In the genomic region with DNA sequence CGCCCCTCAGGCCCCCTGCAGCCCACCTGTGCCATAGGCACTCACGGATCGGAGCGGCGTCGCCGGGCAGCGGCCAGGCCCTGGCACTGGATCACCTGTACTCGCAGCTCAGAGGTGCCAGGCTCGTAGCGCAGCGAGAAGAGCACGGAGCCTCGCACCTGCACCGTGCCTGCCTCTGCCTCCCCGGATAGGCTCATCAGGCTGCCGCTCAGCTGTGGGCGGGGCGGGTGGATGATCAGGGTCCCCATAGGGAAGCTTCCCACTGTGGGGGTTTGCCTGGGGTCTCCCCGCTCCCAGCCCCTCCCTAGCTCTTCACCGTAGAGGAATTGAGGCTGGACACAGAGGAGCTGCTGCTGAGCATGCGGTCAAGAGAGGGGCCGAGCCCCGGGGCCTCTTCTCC, we compare ENCODE assay signal across 11 mouse cellular contexts. TPM values are rescaled to one million over a fixed set of nuclear protein-coding genes. Genes with fewer than 3 reads are reported as not detected.
DNase-seq lines count a peak whose midpoint lies in the region; ATAC-seq and TF ChIP-seq lines count a peak whose summit lies in the region.
"Had no signal": no experiment of that assay in that cellular context is flagged by ENCODE, and none has a peak within 500 bp of the region (broad histone marks: within the 10 kb centered on the region; RNA-seq: fewer than 3 reads in every experiment).

No protein-coding gene starts in this region.

- 0 out of 2 replicates have a peak overlapping the region, but pooled peaks have one; percentile 11 for H3K4me3 ChIP-seq in heart, embryonic 11.5 days (ENCODE audit: low read depth, low read length)
- no peak overlapping the region for H3K4me3 ChIP-seq in lung, postnatal 0 days (ENCODE audit: low read depth, low read length)
- peak overlapping the region; percentile 21 for H3K4me3 ChIP-seq in kidney, embryonic 16.5 days (ENCODE audit: low read length)
- peak overlapping the region; percentile 14; the same call in 1 of the 2 replicates for H3K4me3 ChIP-seq in stomach, embryonic 15.5 days (replicated peaks)
- H3K4me3 ChIP-seq in thymus, adult 2 months (ENCODE audit: control insufficient read depth, insufficient read depth, low read length): no peak overlapping the region
- H3K4me3 ChIP-seq: layer of hippocampus, adult 2 months had no signal

- H3K27me3 ChIP-seq in heart, embryonic 11.5 days (ENCODE audit: control insufficient read depth, insufficient read depth, low read length): peaks cover 55% of the 10 kb centered on the region
- peaks cover 15% of the 10 kb centered on the region; the same call in 1 of the 2 replicates for H3K27me3 ChIP-seq in lung, postnatal 0 days (replicated peaks; ENCODE audit: insufficient read depth, low read length)
- H3K27me3 ChIP-seq in kidney, embryonic 16.5 days (ENCODE audit: insufficient read depth, low read length): peaks cover 26% of the 10 kb centered on the region
- H3K27me3 ChIP-seq in stomach, embryonic 15.5 days (replicated peaks): peaks cover 10% of the 10 kb centered on the region
- no peaks in the 10 kb centered on the region for H3K27me3 ChIP-seq in thymus, adult 2 months (ENCODE audit: control insufficient read depth, insufficient read depth, low read length)

- no peaks in the 10 kb centered on the region for H3K9me3 ChIP-seq in heart, embryonic 11.5 days (replicated peaks; ENCODE audit: control insufficient read depth, low read length)
- H3K9me3 ChIP-seq in lung, postnatal 0 days (ENCODE audit: low read length): no peaks in the 10 kb centered on the region
- H3K9me3 ChIP-seq in kidney, embryonic 16.5 days (ENCODE audit: low read length): no peaks in the 10 kb centered on the region
- H3K9me3 ChIP-seq in stomach, embryonic 15.5 days: no peaks in the 10 kb centered on the region

- ATAC-seq in heart, embryonic 11.5 days (replicated peaks; ENCODE audit: insufficient number of reproducible peaks, low FRiP score, low TSS enrichment): no peak
- ATAC-seq in lung, postnatal 0 days: peak; percentile 67
- ATAC-seq in kidney, embryonic 16.5 days (ENCODE audit: low FRiP score, low TSS enrichment): peak; percentile 50
- ATAC-seq in stomach, embryonic 15.5 days (ENCODE audit: insufficient read depth, low FRiP score, low read depth): no peak

- TF ChIP-seq CTCF in lung, postnatal 0 days (IDR thresholded peaks at IDR 0.05): no peak
- TF ChIP-seq CTCF in thymus, adult 2 months (IDR thresholded peaks at IDR 0.05; ENCODE audit: borderline replicate concordance, control insufficient read depth, extremely low read depth, insufficient read depth, low read length, poor library complexity): no peak

- no peak for DNase-seq in heart, adult 8-10 months (ENCODE audit: low spot score)
- peak; percentile 42 for DNase-seq in lung, postnatal 0 days (ENCODE audit: low spot score)
- no peak for DNase-seq in lung, postnatal 25 days (ENCODE audit: low spot score)
- no peak for DNase-seq in thymus, adult 2 months
- DNase-seq in thymus, postnatal 14 days: no peak
- DNase-seq: gastrocnemius, postnatal 14 days; lung, postnatal 14 days had no signal

- TF ChIP-seq EP300 in lung, postnatal 0 days (IDR thresholded peaks at IDR 0.05): no peak

- H3K4me1 ChIP-seq in heart, embryonic 11.5 days (ENCODE audit: control insufficient read depth, insufficient read depth, low read length): peaks cover 3% of the 10 kb centered on the region; the same call in 1 of the 2 replicates
- H3K4me1 ChIP-seq in lung, postnatal 0 days (ENCODE audit: insufficient read depth, low read depth, low read length): no peaks in the 10 kb centered on the region
- H3K4me1 ChIP-seq in kidney, embryonic 16.5 days (ENCODE audit: insufficient read depth, low read length): peaks cover 13% of the 10 kb centered on the region
- peaks cover 7% of the 10 kb centered on the region; the same call in 1 of the 2 replicates for H3K4me1 ChIP-seq in stomach, embryonic 15.5 days
- peaks cover 9% of the 10 kb centered on the region for H3K4me1 ChIP-seq in thymus, adult 2 months (replicated peaks; ENCODE audit: control insufficient read depth, insufficient read depth, low read length)

- 15% methylated on average over 23 of the region's 24 CpGs for WGBS in heart, embryonic 11.5 days (ENCODE audit: insufficient replicate concordance)
- WGBS in lung, postnatal 0 days: 18% methylated on average over 23 of the region's 24 CpGs
- WGBS in kidney, embryonic 16.5 days: 16% methylated on average over 24 of the region's 24 CpGs
- 18% methylated on average over 24 of the region's 24 CpGs for WGBS in stomach, embryonic 15.5 days
- 96% methylated on average over 24 of the region's 24 CpGs for WGBS in thymus, adult 2 months

- H3K9ac ChIP-seq in heart, embryonic 11.5 days (ENCODE audit: low read depth, low read length): 0 out of 2 replicates have a peak overlapping the region, but pooled peaks have one; percentile 40
- H3K9ac ChIP-seq in lung, postnatal 0 days (replicated peaks; ENCODE audit: low read depth): no peak overlapping the region
- no peak overlapping the region for H3K9ac ChIP-seq in kidney, embryonic 16.5 days (replicated peaks; ENCODE audit: low read length)
- H3K9ac ChIP-seq in stomach, embryonic 15.5 days: 0 out of 2 replicates have a peak overlapping the region, but pooled peaks have one; percentile 7

- no peaks in the 10 kb centered on the region for H3K36me3 ChIP-seq in heart, embryonic 11.5 days (ENCODE audit: control insufficient read depth, insufficient read depth, low read length)
- peaks cover 2% of the 10 kb centered on the region; the same call in 1 of the 2 replicates for H3K36me3 ChIP-seq in lung, postnatal 0 days (ENCODE audit: insufficient read depth, low read length)
- H3K36me3 ChIP-seq in kidney, embryonic 16.5 days (ENCODE audit: insufficient read depth, low read length): no peaks in the 10 kb centered on the region
- H3K36me3 ChIP-seq in stomach, embryonic 15.5 days: no peaks in the 10 kb centered on the region
- H3K36me3 ChIP-seq in thymus, adult 2 months (ENCODE audit: control insufficient read depth, insufficient read depth, low read length): no peaks in the 10 kb centered on the region; the same call in 1 of the 2 replicates

- no peak for TF ChIP-seq POLR2A in thymus, adult 2 months (IDR thresholded peaks at IDR 0.05; ENCODE audit: control insufficient read depth, extremely low read depth, insufficient read depth, low read length, poor library complexity)

- no peak overlapping the region for H3K27ac ChIP-seq in heart, embryonic 11.5 days (ENCODE audit: low read depth, low read length)
- H3K27ac ChIP-seq in lung, postnatal 0 days (ENCODE audit: low read length): no peak overlapping the region
- no peak overlapping the region for H3K27ac ChIP-seq in kidney, embryonic 16.5 days (ENCODE audit: low read length)
- no peak overlapping the region for H3K27ac ChIP-seq in stomach, embryonic 15.5 days
- no peak overlapping the region for H3K27ac ChIP-seq in thymus, adult 2 months (ENCODE audit: control insufficient read depth, insufficient read depth, low read length)
- H3K27ac ChIP-seq: layer of hippocampus, adult 2 months had no signal

- H3K4me2 ChIP-seq in heart, embryonic 11.5 days: peak overlapping the region; percentile 8; the same call in 1 of the 2 replicates
- H3K4me2 ChIP-seq in lung, postnatal 0 days (replicated peaks; ENCODE audit: low read depth, low read length): peak overlapping the region; percentile 46
- H3K4me2 ChIP-seq in kidney, embryonic 16.5 days (replicated peaks; ENCODE audit: low read depth, low read length): peak overlapping the region; percentile 45
- H3K4me2 ChIP-seq in stomach, embryonic 15.5 days: peak overlapping the region; percentile 47

RNA-seq across cellular contexts. Expression of gene Sytl1, which starts 6.1 kb away (rescaled TPM):
- polyA plus RNA-seq in heart, embryonic 11.5 days (2014; fragmentation: Nextera tagmentation; extraction: Ambion mirVana): 0.11 and 0.42 TPM in 2 replicates
- under 1 TPM; 0.30 to 0.59 (median 0.33) TPM for total RNA-seq in heart, adult 8-10 months (2022)
- 3.1 and 3.3 TPM in 2 replicates for polyA plus RNA-seq in lung, postnatal 0 days (2015; fragmentation: Nextera tagmentation; extraction: Ambion mirVana)
- 1.1 and 1.5 TPM in 2 replicates for polyA plus RNA-seq in kidney, embryonic 16.5 days (2015; fragmentation: Nextera tagmentation; extraction: Ambion mirVana)
- 17.0 and 29.0 TPM in 2 replicates for polyA plus RNA-seq in stomach, embryonic 15.5 days (2015; fragmentation: Nextera tagmentation; extraction: Ambion mirVana)
- 39.7 and 45.2 TPM in 2 replicates for polyA plus RNA-seq in thymus, adult 2 months (2012; rRNA removed)

RNA-seq across cellular contexts. Expression of gene Map3k6, which starts 16.2 kb away (rescaled TPM):
- polyA plus RNA-seq in heart, embryonic 11.5 days (2014; fragmentation: Nextera tagmentation; extraction: Ambion mirVana): 1.5 and 1.7 TPM in 2 replicates
- 10 to 100 TPM; 14.8 to 21.8 (median 16.3) TPM for total RNA-seq in heart, adult 8-10 months (2022)
- polyA plus RNA-seq in lung, postnatal 0 days (2015; fragmentation: Nextera tagmentation; extraction: Ambion mirVana): 7.8 and 18.7 TPM in 2 replicates
- polyA plus RNA-seq in kidney, embryonic 16.5 days (2015; fragmentation: Nextera tagmentation; extraction: Ambion mirVana): 3.8 TPM in 2 replicates
- polyA plus RNA-seq in stomach, embryonic 15.5 days (2015; fragmentation: Nextera tagmentation; extraction: Ambion mirVana): 5.0 and 8.6 TPM in 2 replicates
- 2.8 and 4.6 TPM in 2 replicates for polyA plus RNA-seq in thymus, adult 2 months (2012; rRNA removed)

RNA-seq across cellular contexts. Expression of gene Tmem222, which starts 20.8 kb away (rescaled TPM):
- polyA plus RNA-seq in heart, embryonic 11.5 days (2014; fragmentation: Nextera tagmentation; extraction: Ambion mirVana): 57.5 and 64.9 TPM in 2 replicates
- 10 to 100 TPM; 29.3 to 39.8 (median 34.3) TPM for total RNA-seq in heart, adult 8-10 months (2022)
- polyA plus RNA-seq in lung, postnatal 0 days (2015; fragmentation: Nextera tagmentation; extraction: Ambion mirVana): 47.2 and 58.1 TPM in 2 replicates
- 90.4 and 97.7 TPM in 2 replicates for polyA plus RNA-seq in kidney, embryonic 16.5 days (2015; fragmentation: Nextera tagmentation; extraction: Ambion mirVana)
- 73.6 and 74.2 TPM in 2 replicates for polyA plus RNA-seq in stomach, embryonic 15.5 days (2015; fragmentation: Nextera tagmentation; extraction: Ambion mirVana)
- 134 and 143 TPM in 2 replicates for polyA plus RNA-seq in thymus, adult 2 months (2012; rRNA removed)

RNA-seq across cellular contexts. Expression of gene Gpr3, which starts 44.5 kb away (rescaled TPM):
- polyA plus RNA-seq in heart, embryonic 11.5 days (2014; fragmentation: Nextera tagmentation; extraction: Ambion mirVana): 0.37 and 0.61 TPM in 2 replicates
- total RNA-seq in heart, adult 8-10 months (2022): not detected
- polyA plus RNA-seq in lung, postnatal 0 days (2015; fragmentation: Nextera tagmentation; extraction: Ambion mirVana): not detected in 2 replicates
- 0.10 and 0.15 TPM in 2 replicates for polyA plus RNA-seq in kidney, embryonic 16.5 days (2015; fragmentation: Nextera tagmentation; extraction: Ambion mirVana)
- 0.13 and 0.23 TPM in 2 replicates for polyA plus RNA-seq in stomach, embryonic 15.5 days (2015; fragmentation: Nextera tagmentation; extraction: Ambion mirVana)
- polyA plus RNA-seq in thymus, adult 2 months (2012; rRNA removed): 0.15 TPM in 1 of 2 replicates, not detected in the other
- total RNA-seq: gastrocnemius, postnatal 14 days had no signal

RNA-seq across cellular contexts. Expression of gene Cd164l2, which starts 44.9 kb away (rescaled TPM):
- polyA plus RNA-seq in heart, embryonic 11.5 days (2014; fragmentation: Nextera tagmentation; extraction: Ambion mirVana): 0.27 and 0.77 TPM in 2 replicates
- not detected for total RNA-seq in heart, adult 8-10 months (2022)
- 8.7 and 10.3 TPM in 2 replicates for polyA plus RNA-seq in lung, postnatal 0 days (2015; fragmentation: Nextera tagmentation; extraction: Ambion mirVana)
- 13.2 and 16.8 TPM in 2 replicates for polyA plus RNA-seq in kidney, embryonic 16.5 days (2015; fragmentation: Nextera tagmentation; extraction: Ambion mirVana)
- polyA plus RNA-seq in stomach, embryonic 15.5 days (2015; fragmentation: Nextera tagmentation; extraction: Ambion mirVana): 6.8 and 7.8 TPM in 2 replicates
- polyA plus RNA-seq in thymus, adult 2 months (2012; rRNA removed): 0.90 and 1.1 TPM in 2 replicates
- total RNA-seq: gastrocnemius, postnatal 14 days had no signal

Comparison
In these comparisons a context has a peak if more than half of its experiments do, and no peak if none do; other contexts are left out.
1. ATAC-seq: peak in lung, postnatal 0 days (single experiment) and kidney, embryonic 16.5 days (single experiment); none in heart, embryonic 11.5 days (single experiment) and stomach, embryonic 15.5 days (single experiment).
2. H3K4me3 ChIP-seq: peak in heart, embryonic 11.5 days (single experiment), kidney, embryonic 16.5 days (single experiment) and stomach, embryonic 15.5 days (single experiment); none in lung, postnatal 0 days (single experiment) and thymus, adult 2 months (single experiment).
3. H3K9ac ChIP-seq: peak in heart, embryonic 11.5 days (single experiment) and stomach, embryonic 15.5 days (single experiment); none in lung, postnatal 0 days (single experiment) and kidney, embryonic 16.5 days (single experiment).
4. Peak in every context shown above with its lines, with median percentiles within 50 percentile points of each other: H3K4me2 ChIP-seq.